Mouse (Mus musculus): ENCODE data around the gene Prr5l. TPM values are rescaled to one million over a fixed set of nuclear protein-coding genes. Genes with fewer than 3 reads are reported as not detected.
"Not testable (repeated sequence)": the region's sequence is repeated elsewhere in the genome, so short reads cannot be mapped to it uniquely, and the experiment has no call there.

Gene Prr5l
- polyA plus RNA-seq, 2 experiments, result 16.4 to 27.3 TPM

DNA sequence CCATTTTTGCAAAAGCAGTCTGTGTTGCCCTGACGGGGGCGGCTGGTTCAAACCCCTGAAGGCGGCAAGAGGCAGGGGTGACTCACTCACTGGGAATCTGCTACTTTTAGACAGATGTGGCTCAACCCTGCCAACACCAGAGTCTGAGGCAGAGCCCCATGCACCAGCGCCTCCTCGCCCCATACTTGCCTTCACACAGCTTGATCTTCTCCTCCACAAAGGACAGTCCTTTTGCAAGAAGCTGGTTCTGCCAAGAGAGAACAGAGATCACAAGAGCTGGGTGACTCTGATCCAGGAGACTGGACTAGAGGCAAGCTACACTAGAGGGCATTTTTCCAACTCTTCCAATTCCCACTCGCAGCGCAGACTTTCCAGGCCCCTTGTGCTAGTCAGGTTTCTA, 136.3 kb downstream of the Prr5l start:
- Histone ChIP-seq H3K4me3 (replicated peaks; ENCODE audit: low read length) (no peak overlapping the region), H3K9me3 (ENCODE audit: control insufficient read depth, low read length) (no peaks in the 10 kb centered on the region), H3K27me3 (ENCODE audit: control insufficient read depth, insufficient read depth, low read length) (no peaks in the 10 kb centered on the region), H3K36me3 (ENCODE audit: control insufficient read depth, insufficient read depth, low read length) (peaks cover 6% of the 10 kb centered on the region; the same call in 1 of the 2 replicates), H3K4me2 (replicated peaks; ENCODE audit: low read depth, low read length, severe bottlenecking) (no peak overlapping the region), H3K4me1 (ENCODE audit: control insufficient read depth, insufficient read depth, low read length) (peaks cover 12% of the 10 kb centered on the region), H3K9ac (ENCODE audit: low read depth, low read length, severe bottlenecking) (no peak overlapping the region), H3K27ac (replicated peaks; ENCODE audit: low read depth, low read length) (no peak overlapping the region)
- ATAC-seq (ENCODE audit: low FRiP score, low read depth) (no peak), DNase-seq (ENCODE audit: low spot score) (no peak)
- 87% methylated on average over 7 of the region's 7 CpGs for WGBS
- TF ChIP-seq POLR2A (IDR thresholded peaks at IDR 0.05; ENCODE audit: borderline replicate concordance, extremely low read depth, insufficient read depth, insufficient read length), result no peak

DNA sequence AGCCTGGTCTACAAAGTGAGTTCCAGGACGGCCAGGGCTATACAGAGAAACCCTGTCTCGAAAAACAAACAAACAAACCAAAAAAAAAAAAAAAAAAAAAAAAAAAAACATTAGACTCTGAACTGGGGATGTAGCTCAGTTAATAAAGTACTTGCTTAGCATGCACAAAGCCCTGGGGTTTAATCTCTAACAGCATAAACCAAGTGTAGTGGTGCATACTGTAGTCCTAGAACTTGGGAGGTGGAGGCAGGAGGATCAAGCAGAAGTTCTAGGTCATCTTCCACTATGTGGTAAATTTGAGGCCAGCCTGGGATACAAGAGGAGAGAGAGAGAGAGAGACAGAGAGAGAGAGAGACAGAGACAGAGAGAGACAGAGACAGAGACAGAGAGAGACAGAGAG, 137.2 kb downstream of the Prr5l start:
- H3K9ac ChIP-seq (ENCODE audit: low read depth, low read length, severe bottlenecking); H3K4me1 ChIP-seq (ENCODE audit: control insufficient read depth, insufficient read depth, low read length); ATAC-seq (ENCODE audit: low FRiP score, low read depth); H3K4me2 ChIP-seq (replicated peaks; ENCODE audit: low read depth, low read length, severe bottlenecking); H3K36me3 ChIP-seq (ENCODE audit: control insufficient read depth, insufficient read depth, low read length); H3K4me3 ChIP-seq (replicated peaks; ENCODE audit: low read length); H3K27ac ChIP-seq (replicated peaks; ENCODE audit: low read depth, low read length); H3K27me3 ChIP-seq (ENCODE audit: control insufficient read depth, insufficient read depth, low read length); DNase-seq (ENCODE audit: low spot score); H3K9me3 ChIP-seq (ENCODE audit: control insufficient read depth, low read length): not testable (repeated sequence)
- 84% methylated on average over 2 of the region's 2 CpGs for WGBS

DNA sequence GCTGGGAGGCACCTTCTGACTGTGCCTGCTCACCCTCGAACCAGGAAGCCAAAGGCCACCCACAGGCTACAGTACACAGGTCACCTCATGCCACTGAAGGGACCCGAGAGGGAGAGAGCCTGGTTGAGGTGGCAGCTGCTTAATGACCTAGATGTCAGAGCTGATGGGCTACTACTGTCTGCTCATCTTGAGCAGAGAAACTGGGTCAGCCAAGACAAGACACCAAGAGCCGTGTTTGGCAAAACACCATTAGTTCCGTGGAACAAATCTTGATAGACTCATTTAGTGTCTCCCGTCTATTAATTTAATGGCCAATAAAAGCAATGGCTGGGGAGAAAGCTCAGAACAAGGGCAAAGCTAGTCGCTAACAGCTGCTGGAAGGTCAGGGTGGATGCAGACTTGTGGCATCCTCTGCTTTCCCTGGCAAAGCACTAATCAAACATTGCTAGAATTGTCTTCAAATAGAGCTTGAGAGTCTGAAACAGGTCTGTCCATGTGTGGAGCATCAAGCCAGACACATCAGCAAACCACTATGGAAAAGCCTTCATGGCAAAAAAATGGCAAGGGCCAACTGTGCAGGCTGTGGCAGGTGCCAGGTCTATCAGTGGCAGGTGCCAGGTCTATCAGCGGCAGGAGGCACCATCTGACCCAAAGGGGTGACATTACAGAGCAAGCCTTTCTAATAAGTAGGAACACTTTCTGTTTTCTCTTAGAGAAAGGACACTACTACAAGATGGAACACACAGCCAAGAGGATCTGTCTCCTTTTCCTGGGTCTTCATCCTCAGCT, 140.6 kb downstream of the Prr5l start:
- H3K9me3 ChIP-seq (ENCODE audit: control insufficient read depth, low read length), result no peaks in the 10 kb centered on the region
- H3K27me3 ChIP-seq (ENCODE audit: control insufficient read depth, insufficient read depth, low read length), result no peaks in the 10 kb centered on the region
- TF ChIP-seq POLR2A (IDR thresholded peaks at IDR 0.05; ENCODE audit: borderline replicate concordance, extremely low read depth, insufficient read depth, insufficient read length), result no peak
- peaks cover 5% of the 10 kb centered on the region; the same call in 1 of the 2 replicates for H3K4me1 ChIP-seq (ENCODE audit: control insufficient read depth, insufficient read depth, low read length)
- H3K36me3 ChIP-seq (ENCODE audit: control insufficient read depth, insufficient read depth, low read length), result peaks cover 6% of the 10 kb centered on the region; the same call in 1 of the 2 replicates
- no peak overlapping the region for H3K27ac ChIP-seq (replicated peaks; ENCODE audit: low read depth, low read length)
- H3K4me3 ChIP-seq (replicated peaks; ENCODE audit: low read length), result no peak overlapping the region
- H3K4me2 ChIP-seq (replicated peaks; ENCODE audit: low read depth, low read length, severe bottlenecking), result no peak overlapping the region
- 61% methylated on average over 7 of the region's 7 CpGs for WGBS
- ATAC-seq (ENCODE audit: low FRiP score, low read depth), result no peak
- H3K9ac ChIP-seq (ENCODE audit: low read depth, low read length, severe bottlenecking), result no peak overlapping the region
- DNase-seq (ENCODE audit: low spot score), result no peak

DNA sequence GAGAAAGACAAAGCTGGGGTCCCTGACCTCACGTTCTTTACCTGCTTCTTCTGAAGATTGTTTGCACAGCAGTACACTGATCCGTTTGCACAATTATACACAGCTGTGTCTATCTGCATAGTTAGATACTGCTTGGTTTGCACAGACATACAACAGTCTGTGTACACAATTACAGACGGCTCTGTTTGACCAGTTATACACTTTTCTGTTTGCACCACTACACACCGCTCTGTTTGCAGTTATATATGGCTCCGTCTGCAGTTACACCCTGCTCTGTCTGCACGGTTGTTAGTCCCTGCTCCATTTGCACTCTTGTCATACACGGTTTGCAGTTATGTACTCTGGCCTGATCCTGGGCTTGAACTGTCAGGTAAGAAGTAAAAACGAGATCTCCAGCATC, 141.2 kb downstream of the Prr5l start:
- H3K4me2 ChIP-seq (replicated peaks; ENCODE audit: low read depth, low read length, severe bottlenecking), result no peak overlapping the region
- DNase-seq (ENCODE audit: low spot score), result no peak
- no peak for TF ChIP-seq POLR2A (IDR thresholded peaks at IDR 0.05; ENCODE audit: borderline replicate concordance, extremely low read depth, insufficient read depth, insufficient read length)
- H3K4me1 ChIP-seq (ENCODE audit: control insufficient read depth, insufficient read depth, low read length), result peaks cover 5% of the 10 kb centered on the region; the same call in 1 of the 2 replicates
- 81% methylated on average over 8 of the region's 8 CpGs for WGBS
- no peaks in the 10 kb centered on the region for H3K27me3 ChIP-seq (ENCODE audit: control insufficient read depth, insufficient read depth, low read length)
- no peak overlapping the region for H3K9ac ChIP-seq (ENCODE audit: low read depth, low read length, severe bottlenecking)
- H3K27ac ChIP-seq (replicated peaks; ENCODE audit: low read depth, low read length), result no peak overlapping the region
- no peak overlapping the region for H3K4me3 ChIP-seq (replicated peaks; ENCODE audit: low read length)
- peaks cover 6% of the 10 kb centered on the region; the same call in 1 of the 2 replicates for H3K36me3 ChIP-seq (ENCODE audit: control insufficient read depth, insufficient read depth, low read length)
- ATAC-seq (ENCODE audit: low FRiP score, low read depth), result no peak
- H3K9me3 ChIP-seq (ENCODE audit: control insufficient read depth, low read length), result no peaks in the 10 kb centered on the region

DNA sequence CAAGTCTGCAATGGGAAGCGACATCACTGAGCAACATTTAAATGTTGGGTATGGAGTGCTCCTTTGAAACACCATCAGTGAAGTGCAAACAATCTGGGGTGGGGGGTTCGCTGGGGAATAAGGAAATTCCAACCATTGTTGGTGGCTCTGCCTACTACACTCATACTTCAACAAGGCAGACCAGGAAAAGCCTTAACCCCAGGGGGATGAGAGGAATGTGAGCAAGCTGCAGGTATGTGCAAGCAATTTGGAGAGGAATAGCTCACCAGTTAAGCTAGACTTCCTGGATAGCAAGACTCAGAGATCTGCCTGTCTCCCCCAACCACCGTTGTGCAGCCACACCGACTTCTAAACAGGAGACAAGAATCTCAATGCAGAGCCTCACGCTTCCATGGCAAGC, 142.9 kb downstream of the Prr5l start:
- ATAC-seq (ENCODE audit: low FRiP score, low read depth) (no peak), DNase-seq (ENCODE audit: low spot score) (no peak)
- H3K4me3 ChIP-seq (replicated peaks; ENCODE audit: low read length), result no peak overlapping the region
- WGBS, result 57% methylated on average over 5 of the region's 5 CpGs
- H3K4me1 ChIP-seq (ENCODE audit: control insufficient read depth, insufficient read depth, low read length), result peaks cover 5% of the 10 kb centered on the region; the same call in 1 of the 2 replicates
- H3K9ac ChIP-seq (ENCODE audit: low read depth, low read length, severe bottlenecking), result no peak overlapping the region
- no peaks in the 10 kb centered on the region for H3K27me3 ChIP-seq (ENCODE audit: control insufficient read depth, insufficient read depth, low read length)
- H3K27ac ChIP-seq (replicated peaks; ENCODE audit: low read depth, low read length), result no peak overlapping the region
- H3K36me3 ChIP-seq (ENCODE audit: control insufficient read depth, insufficient read depth, low read length), result peaks cover 6% of the 10 kb centered on the region; the same call in 1 of the 2 replicates
- no peak overlapping the region for H3K4me2 ChIP-seq (replicated peaks; ENCODE audit: low read depth, low read length, severe bottlenecking)
- TF ChIP-seq POLR2A (IDR thresholded peaks at IDR 0.05; ENCODE audit: borderline replicate concordance, extremely low read depth, insufficient read depth, insufficient read length), result no peak
- no peaks in the 10 kb centered on the region for H3K9me3 ChIP-seq (ENCODE audit: control insufficient read depth, low read length)

All from limb, embryonic 14.5 days (tissue).